Mouse (Mus musculus): ENCODE data around the gene Gm21958. TPM values are rescaled to one million over a fixed set of nuclear protein-coding genes. Genes with fewer than 3 reads are reported as not detected.

Gm21958 gene
- polyA plus RNA-seq (2014; fragmentation: Nextera tagmentation; extraction: Ambion mirVana): 1.6 TPM in 2 replicates

- no peak within 1 kb of the TSS for H3K27ac ChIP-seq (replicated peaks; ENCODE audit: low read depth, low read length)
- no peaks in the 10 kb centered on the region for H3K9me3 ChIP-seq (ENCODE audit: control insufficient read depth, low read length)
- peaks cover 23% of the 10 kb centered on the region for H3K36me3 ChIP-seq (ENCODE audit: control insufficient read depth, insufficient read depth, low read length)
- no peak for ATAC-seq (ENCODE audit: insufficient number of reproducible peaks, low FRiP score, low TSS enrichment, low read depth)
- no peaks in the 10 kb centered on the region for H3K27me3 ChIP-seq (ENCODE audit: control insufficient read depth, insufficient read depth, low read length)
- no peak within 1 kb of the TSS for H3K4me3 ChIP-seq (ENCODE audit: low read depth, low read length)
- 92% methylated on average over 6 of the region's 6 CpGs for WGBS
- H3K9ac ChIP-seq (ENCODE audit: low read length): no peak within 1 kb of the TSS
- no peaks in the 10 kb centered on the region for H3K4me1 ChIP-seq (ENCODE audit: control insufficient read depth, insufficient read depth, low read length)
- no peak within 1 kb of the TSS for H3K4me2 ChIP-seq (ENCODE audit: low read depth, severe bottlenecking)
- no peak for DNase-seq (ENCODE audit: low spot score)
These were observed at the start of gene Gm21958 for GRCm38 (mm10) chr3:54714253-54714652. Gene Gm21958, minus strand, starts transcription at chr3:54714353.

GRCm38 (mm10) chr3:54761258-54761657 is 47.1 kb upstream of the Gm21958 start:
- WGBS: 97% methylated on average over 1 of the region's 1 CpGs
- no peak overlapping the region for H3K4me3 ChIP-seq (ENCODE audit: low read depth, low read length)
- no peak overlapping the region for H3K4me2 ChIP-seq (ENCODE audit: low read depth, severe bottlenecking)

GRCm38 (mm10) chr3:54760321-54761115 is 46.4 kb upstream of the Gm21958 start:
- ATAC-seq (ENCODE audit: insufficient number of reproducible peaks, low FRiP score, low TSS enrichment, low read depth) (no peak), DNase-seq (ENCODE audit: low spot score) (no peak)
- Histone ChIP-seq H3K4me1 (ENCODE audit: control insufficient read depth, insufficient read depth, low read length) (0 out of 2 replicates have a peak, but pooled peaks cover 3% of the 10 kb centered on the region), H3K36me3 (ENCODE audit: control insufficient read depth, insufficient read depth, low read length) (no peaks in the 10 kb centered on the region), H3K27ac (replicated peaks; ENCODE audit: low read depth, low read length) (no peak overlapping the region), H3K9ac (ENCODE audit: low read length) (no peak overlapping the region), H3K9me3 (ENCODE audit: control insufficient read depth, low read length) (no peaks in the 10 kb centered on the region), H3K4me2 (ENCODE audit: low read depth, severe bottlenecking) (no peak overlapping the region), H3K27me3 (ENCODE audit: control insufficient read depth, insufficient read depth, low read length) (no peaks in the 10 kb centered on the region), H3K4me3 (ENCODE audit: low read depth, low read length) (no peak overlapping the region)
- 73% methylated on average over 15 of the region's 15 CpGs for WGBS

More at GRCm38 (mm10) chr3:54761258-54761657, 47.1 kb upstream of the Gm21958 start:
- Histone ChIP-seq H3K27ac (replicated peaks; ENCODE audit: low read depth, low read length) (no peak overlapping the region), H3K36me3 (ENCODE audit: control insufficient read depth, insufficient read depth, low read length) (no peaks in the 10 kb centered on the region), H3K4me1 (ENCODE audit: control insufficient read depth, insufficient read depth, low read length) (no peaks in the 10 kb centered on the region), H3K27me3 (ENCODE audit: control insufficient read depth, insufficient read depth, low read length) (no peaks in the 10 kb centered on the region), H3K9me3 (ENCODE audit: control insufficient read depth, low read length) (no peaks in the 10 kb centered on the region), H3K9ac (ENCODE audit: low read length) (no peak overlapping the region)
- ATAC-seq (ENCODE audit: insufficient number of reproducible peaks, low FRiP score, low TSS enrichment, low read depth) (no peak), DNase-seq (ENCODE audit: low spot score) (no peak)

- WGBS: 82% methylated on average over 9 of the region's 9 CpGs
- DNase-seq (ENCODE audit: low spot score): no peak
- H3K4me3 ChIP-seq (ENCODE audit: low read depth, low read length): no peak overlapping the region
- H3K9ac ChIP-seq (ENCODE audit: low read length): no peak overlapping the region
- 0 out of 2 replicates have a peak, but pooled peaks cover 4% of the 10 kb centered on the region for H3K4me1 ChIP-seq (ENCODE audit: control insufficient read depth, insufficient read depth, low read length)
- no peak for ATAC-seq (ENCODE audit: insufficient number of reproducible peaks, low FRiP score, low TSS enrichment, low read depth)
- H3K36me3 ChIP-seq (ENCODE audit: control insufficient read depth, insufficient read depth, low read length): no peaks in the 10 kb centered on the region
- H3K27me3 ChIP-seq (ENCODE audit: control insufficient read depth, insufficient read depth, low read length): no peaks in the 10 kb centered on the region
- no peaks in the 10 kb centered on the region for H3K9me3 ChIP-seq (ENCODE audit: control insufficient read depth, low read length)
- no peak overlapping the region for H3K4me2 ChIP-seq (ENCODE audit: low read depth, severe bottlenecking)
- H3K27ac ChIP-seq (replicated peaks; ENCODE audit: low read depth, low read length): no peak overlapping the region
These were observed 45.1 kb upstream of the Gm21958 start for GRCm38 (mm10) chr3:54759211-54759610.

GRCm38 (mm10) chr3:54757446-54757845 is 43.3 kb upstream of the Gm21958 start:
- 94% methylated on average over 8 of the region's 8 CpGs for WGBS
- ATAC-seq (ENCODE audit: insufficient number of reproducible peaks, low FRiP score, low TSS enrichment, low read depth) (no peak), DNase-seq (ENCODE audit: low spot score) (no peak)
- Histone ChIP-seq H3K4me1 (ENCODE audit: control insufficient read depth, insufficient read depth, low read length) (0 out of 2 replicates have a peak, but pooled peaks cover 4% of the 10 kb centered on the region), H3K36me3 (ENCODE audit: control insufficient read depth, insufficient read depth, low read length) (no peaks in the 10 kb centered on the region), H3K27ac (replicated peaks; ENCODE audit: low read depth, low read length) (no peak overlapping the region), H3K9me3 (ENCODE audit: control insufficient read depth, low read length) (no peaks in the 10 kb centered on the region), H3K9ac (ENCODE audit: low read length) (no peak overlapping the region), H3K4me3 (ENCODE audit: low read depth, low read length) (no peak overlapping the region), H3K4me2 (ENCODE audit: low read depth, severe bottlenecking) (no peak overlapping the region), H3K27me3 (ENCODE audit: control insufficient read depth, insufficient read depth, low read length) (no peaks in the 10 kb centered on the region)

GRCm38 (mm10) chr3:54756058-54756457 is 41.9 kb upstream of the Gm21958 start:
- H3K27me3 ChIP-seq (ENCODE audit: control insufficient read depth, insufficient read depth, low read length): no peaks in the 10 kb centered on the region
- H3K9ac ChIP-seq (ENCODE audit: low read length): no peak overlapping the region
- DNase-seq (ENCODE audit: low spot score) (peak; percentile 40), ATAC-seq (ENCODE audit: insufficient number of reproducible peaks, low FRiP score, low TSS enrichment, low read depth) (no peak)
- no peak overlapping the region for H3K27ac ChIP-seq (replicated peaks; ENCODE audit: low read depth, low read length)
- H3K9me3 ChIP-seq (ENCODE audit: control insufficient read depth, low read length): no peaks in the 10 kb centered on the region
- WGBS: under 1% methylated on average over 11 of the region's 11 CpGs
- H3K4me3 ChIP-seq (ENCODE audit: low read depth, low read length): peak overlapping the region; percentile 59
- H3K36me3 ChIP-seq (ENCODE audit: control insufficient read depth, insufficient read depth, low read length): no peaks in the 10 kb centered on the region
- H3K4me1 ChIP-seq (ENCODE audit: control insufficient read depth, insufficient read depth, low read length): 0 out of 2 replicates have a peak, but pooled peaks cover 4% of the 10 kb centered on the region
- peak overlapping the region; percentile 98 for H3K4me2 ChIP-seq (ENCODE audit: low read depth, severe bottlenecking)

- Histone ChIP-seq H3K9me3 (ENCODE audit: control insufficient read depth, low read length) (no peaks in the 10 kb centered on the region), H3K27ac (replicated peaks; ENCODE audit: low read depth, low read length) (no peak within 1 kb of the TSS), H3K9ac (ENCODE audit: low read length) (peak within 1 kb of the TSS; percentile 63), H3K27me3 (ENCODE audit: control insufficient read depth, insufficient read depth, low read length) (no peaks in the 10 kb centered on the region), H3K36me3 (ENCODE audit: control insufficient read depth, insufficient read depth, low read length) (peaks cover 2% of the 10 kb centered on the region; the same call in 1 of the 2 replicates), H3K4me3 (ENCODE audit: low read depth, low read length) (peak within 1 kb of the TSS; percentile 59), H3K4me1 (ENCODE audit: control insufficient read depth, insufficient read depth, low read length) (0 out of 2 replicates have a peak, but pooled peaks cover 4% of the 10 kb centered on the region), H3K4me2 (ENCODE audit: low read depth, severe bottlenecking) (peak within 1 kb of the TSS; percentile 98)
- under 1% methylated on average over 52 of the region's 66 CpGs for WGBS
- ATAC-seq (ENCODE audit: insufficient number of reproducible peaks, low FRiP score, low TSS enrichment, low read depth): peak; percentile 80
- peak; percentile 65 for DNase-seq (ENCODE audit: low spot score)
These were observed 41.2 kb upstream of the Gm21958 start, which contains the start of gene Smad9 for GRCm38 (mm10) chr3:54755145-54756041. Gene Smad9, plus strand, starts transcription at chr3:54755582.

GRCm38 (mm10) chr3:54753411-54753810 is 39.3 kb upstream of the Gm21958 start:
- no peak for ATAC-seq (ENCODE audit: insufficient number of reproducible peaks, low FRiP score, low TSS enrichment, low read depth)
- 83% methylated on average over 4 of the region's 4 CpGs for WGBS
- peaks cover 8% of the 10 kb centered on the region; the same call in 1 of the 2 replicates for H3K36me3 ChIP-seq (ENCODE audit: control insufficient read depth, insufficient read depth, low read length)

More at GRCm38 (mm10) chr3:54753411-54753810, 39.3 kb upstream of the Gm21958 start:
- Histone ChIP-seq H3K4me3 (ENCODE audit: low read depth, low read length) (no peak overlapping the region), H3K9ac (ENCODE audit: low read length) (no peak overlapping the region), H3K4me1 (ENCODE audit: control insufficient read depth, insufficient read depth, low read length) (0 out of 2 replicates have a peak, but pooled peaks cover 4% of the 10 kb centered on the region), H3K27me3 (ENCODE audit: control insufficient read depth, insufficient read depth, low read length) (no peaks in the 10 kb centered on the region), H3K4me2 (ENCODE audit: low read depth, severe bottlenecking) (no peak overlapping the region), H3K9me3 (ENCODE audit: control insufficient read depth, low read length) (no peaks in the 10 kb centered on the region), H3K27ac (replicated peaks; ENCODE audit: low read depth, low read length) (no peak overlapping the region)
- no peak for DNase-seq (ENCODE audit: low spot score)
